Mouse (Mus musculus): ENCODE results near the gene Cyp4f15.

The Cyp4f15 gene

GRCm38 (mm10) chr17:32685048-32685750 is at the start of gene Cyp4f15:
TSS of gene Cyp4f15 (plus strand) at chr17:32685627.
- 41% methylated on average over 7 of the region's 7 CpGs for WGBS

DNA sequence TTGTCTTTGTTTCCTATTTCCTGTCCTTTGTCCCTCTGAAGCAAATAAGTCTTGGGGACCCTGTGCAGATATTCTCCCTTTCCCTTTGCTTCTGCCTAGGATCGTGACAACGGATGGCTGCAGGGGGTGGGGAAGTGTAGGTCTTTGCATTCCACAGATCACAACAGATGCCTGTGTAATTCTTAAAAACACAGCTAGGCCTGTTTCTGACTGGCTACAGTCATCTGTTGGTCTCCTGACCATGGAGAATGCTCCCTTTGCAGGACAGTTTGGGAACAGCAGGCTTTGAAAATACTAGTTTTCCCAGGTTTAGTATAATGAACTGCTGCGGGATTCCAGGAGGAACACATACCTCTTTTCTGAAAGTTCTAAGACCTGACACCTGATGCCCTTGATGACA is 49.1 kb upstream of the Cyp4f15 start:
- WGBS, result 55% methylated on average over 3 of the region's 3 CpGs

DNA sequence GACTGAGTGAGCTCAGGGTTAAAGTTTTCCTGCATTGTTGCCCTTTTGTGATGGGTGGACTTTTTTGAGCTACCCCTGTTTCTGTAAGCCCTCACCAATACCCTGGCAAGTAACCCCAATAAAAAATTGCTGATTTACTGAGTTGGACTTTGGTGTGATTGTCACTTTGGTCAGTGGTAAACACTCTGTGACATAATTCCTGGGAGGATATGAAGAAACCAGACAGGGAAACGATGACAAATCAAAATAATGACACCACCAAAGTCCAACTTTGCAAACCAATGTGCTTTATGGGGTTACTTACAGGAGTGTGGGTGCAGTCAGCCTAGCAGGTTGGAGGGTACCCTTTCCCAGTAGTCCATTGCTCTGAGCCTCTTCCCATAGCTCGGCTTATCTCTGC is 48.3 kb upstream of the Cyp4f15 start:
- 89% methylated on average over 2 of the region's 2 CpGs for WGBS

- WGBS, result 83% methylated on average over 4 of the region's 4 CpGs
These were observed 38.8 kb upstream of the Cyp4f15 start for GRCm38 (mm10) chr17:32646631-32647030.

DNA sequence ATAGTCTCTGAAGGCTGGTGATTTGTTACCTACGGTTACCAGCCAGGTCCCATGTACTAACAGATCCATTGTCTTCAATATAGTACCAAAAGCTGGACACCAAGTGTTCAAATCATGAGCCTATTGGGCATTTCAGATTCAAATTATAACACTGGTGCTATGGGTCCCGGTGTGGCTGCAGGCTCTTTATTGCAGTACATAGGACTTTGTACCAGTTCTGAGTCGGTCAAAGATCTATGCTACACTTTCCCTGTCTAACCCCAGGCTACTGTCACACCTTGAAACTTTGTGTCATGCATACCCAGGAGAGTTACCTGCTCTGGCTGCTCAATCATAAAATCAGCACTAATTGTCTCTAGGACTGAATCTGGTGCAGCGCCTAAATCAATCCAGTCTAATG is 31.6 kb upstream of the Cyp4f15 start:
- 94% methylated on average over 4 of the region's 4 CpGs for WGBS

GRCm38 (mm10) chr17:32657041-32657440 is 28.4 kb upstream of the Cyp4f15 start:
- WGBS, result 83% methylated on average over 3 of the region's 3 CpGs

DNA sequence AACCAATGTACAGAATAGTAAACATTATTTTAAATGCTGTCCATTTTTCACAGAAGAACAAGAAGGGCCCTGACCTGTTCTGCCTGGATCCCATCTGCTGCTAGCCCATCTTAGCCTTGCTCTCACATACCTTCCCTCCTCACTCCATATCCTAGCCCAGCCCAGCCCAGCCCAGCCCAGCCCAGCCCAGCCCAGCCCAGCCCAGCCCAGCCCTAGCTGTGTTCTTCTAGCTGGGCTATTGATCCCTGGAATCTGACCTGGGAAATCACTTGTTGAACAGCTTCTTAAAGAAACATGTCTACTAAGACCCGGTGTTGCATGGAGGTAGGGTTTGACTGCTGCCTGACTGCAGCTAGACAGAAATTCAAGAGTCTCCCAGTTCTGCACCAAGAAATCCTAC is 27.2 kb upstream of the Cyp4f15 start:
- WGBS, result 93% methylated on average over 1 of the region's 1 CpGs

DNA sequence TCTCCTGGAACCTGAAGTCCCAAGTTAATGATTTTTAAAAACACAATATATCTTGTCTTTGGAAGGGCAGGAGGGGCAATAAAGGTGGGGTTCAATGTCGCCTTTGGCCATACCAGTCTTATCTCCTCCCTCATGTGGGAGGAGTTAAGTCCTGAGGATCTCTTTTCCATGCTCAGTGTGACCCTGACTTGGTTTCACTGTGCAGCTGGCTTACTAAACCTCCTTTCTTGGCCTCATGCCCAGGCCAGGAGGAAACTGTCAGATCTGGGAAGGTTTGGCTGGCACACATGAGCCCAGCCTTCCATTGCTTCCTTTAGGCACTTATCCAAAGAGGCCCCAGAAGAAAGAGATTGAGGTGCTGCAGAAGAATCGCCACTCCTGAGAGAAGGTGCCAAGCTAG is 26.7 kb upstream of the Cyp4f15 start, which contains the start of gene Cyp4f40:
Gene Cyp4f40 (plus strand): TSS at position 189 of the 400 bp plus-strand sequence.
- 61% methylated on average over 2 of the region's 2 CpGs for WGBS

- 78% methylated on average over 7 of the region's 7 CpGs for WGBS
These were observed 11.5 kb upstream of the Cyp4f15 start for GRCm38 (mm10) chr17:32673976-32674375.

GRCm38 (mm10) chr17:32676040-32676635 is 9.3 kb upstream of the Cyp4f15 start:
- 48% methylated on average over 21 of the region's 21 CpGs for WGBS

GRCm38 (mm10) chr17:32680404-32680803 is 5.0 kb upstream of the Cyp4f15 start:
- WGBS, result 10% methylated on average over 2 of the region's 2 CpGs

- WGBS, result 96% methylated on average over 5 of the region's 5 CpGs
These were observed 1.3 kb downstream of the Cyp4f15 start for GRCm38 (mm10) chr17:32686722-32687121.

GRCm38 (mm10) chr17:32690959-32691358 is 5.5 kb downstream of the Cyp4f15 start:
- WGBS, result 97% methylated on average over 1 of the region's 1 CpGs

DNA sequence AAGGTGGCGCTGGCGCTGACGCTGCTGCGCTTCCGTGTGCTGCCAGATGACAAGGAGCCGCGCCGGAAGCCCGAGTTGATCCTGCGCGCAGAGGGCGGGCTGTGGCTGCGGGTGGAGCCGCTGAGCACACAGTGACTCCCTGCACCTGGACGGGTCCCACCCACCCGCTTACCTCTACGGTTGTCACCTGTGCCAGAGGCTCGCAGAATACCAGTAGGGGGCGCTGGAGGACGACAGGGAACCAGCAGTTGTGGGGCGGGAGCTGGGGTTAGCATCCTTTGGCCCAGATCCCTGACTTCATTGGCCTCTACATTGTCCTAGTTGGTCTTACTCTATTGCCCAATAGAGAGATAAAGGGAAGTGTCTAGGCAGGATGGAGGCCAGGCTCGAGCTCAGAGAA is 17.4 kb downstream of the Cyp4f15 start:
- WGBS, result 57% methylated on average over 22 of the region's 22 CpGs

DNA sequence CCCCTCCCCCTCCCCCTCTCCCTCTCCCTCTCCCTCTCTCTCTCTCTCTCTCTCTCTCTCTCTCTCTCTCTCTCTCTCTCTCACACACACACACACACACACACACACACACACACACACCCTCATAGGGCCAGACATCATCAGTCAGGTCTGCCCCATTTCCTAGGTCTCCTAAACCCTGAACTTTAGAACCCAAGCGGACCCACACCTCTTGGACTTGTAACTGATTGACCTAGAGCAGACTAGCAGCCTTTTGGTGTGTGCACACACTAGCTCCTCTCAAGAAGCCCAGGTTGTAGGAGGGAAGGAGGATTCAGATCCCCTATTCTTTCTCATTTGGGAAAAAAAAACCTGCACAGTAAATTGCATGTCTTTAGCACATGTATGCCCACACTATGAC is 36.7 kb downstream of the Cyp4f15 start:
- 87% methylated on average over 1 of the region's 1 CpGs for WGBS

DNA sequence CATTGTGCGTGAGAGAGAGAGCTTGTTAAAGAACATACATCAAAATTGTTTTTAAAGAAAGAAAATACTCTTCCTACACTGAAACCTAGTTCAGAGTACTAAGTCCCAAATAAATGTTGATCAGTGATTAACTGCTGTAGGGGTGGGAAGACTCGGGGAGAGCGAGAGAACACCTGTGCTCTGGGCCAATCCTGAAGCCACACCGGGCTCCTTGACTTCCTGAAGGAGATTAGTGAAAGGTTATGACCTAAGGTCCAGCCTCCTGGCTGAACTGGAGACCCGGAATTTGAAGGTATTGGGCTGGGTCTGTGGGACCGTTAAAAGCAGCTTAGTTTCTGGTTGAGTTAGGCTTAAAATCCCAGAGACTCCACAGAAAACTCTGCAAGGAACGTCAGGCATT is 37.3 kb downstream of the Cyp4f15 start:
- 80% methylated on average over 7 of the region's 7 CpGs for WGBS

DNA sequence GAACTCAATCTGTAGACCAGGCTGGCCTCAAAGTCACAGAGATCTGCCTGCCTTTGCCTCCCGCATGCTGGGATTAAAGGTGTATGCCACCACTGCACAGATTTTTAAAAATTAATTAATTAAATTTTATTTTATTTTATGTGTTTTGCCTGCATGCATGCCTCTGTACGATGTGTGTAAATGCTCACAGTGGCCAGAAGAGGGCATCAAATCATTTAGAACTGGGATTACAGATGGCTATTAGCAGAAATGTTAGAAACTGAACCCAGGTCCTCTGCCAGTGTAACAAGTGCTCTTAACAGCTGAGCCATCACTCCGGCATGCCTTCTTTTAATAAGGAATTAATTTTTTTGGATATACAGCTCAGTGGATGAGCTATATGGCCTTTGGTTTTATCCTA is 43.6 kb downstream of the Cyp4f15 start:
- 76% methylated on average over 3 of the region's 3 CpGs for WGBS

DNA sequence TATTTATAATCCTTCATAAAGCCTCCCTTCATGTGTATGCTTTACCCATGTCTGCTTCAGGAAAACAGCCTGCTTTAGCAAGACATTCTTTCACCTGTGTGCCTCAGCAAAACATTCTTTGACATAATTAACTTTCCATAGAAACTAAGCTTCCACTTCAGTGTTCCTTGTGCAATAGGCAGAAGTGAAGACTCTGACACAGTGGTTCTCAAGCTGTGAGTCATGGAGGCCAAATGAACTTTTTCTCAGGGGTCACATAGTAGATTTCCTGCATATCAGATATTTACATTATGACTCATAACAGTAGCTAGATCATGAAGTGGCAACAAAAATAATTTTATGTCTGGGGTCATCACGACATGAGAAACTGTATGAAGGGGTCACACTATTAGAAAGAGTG is 53.0 kb downstream of the Cyp4f15 start:
- WGBS, result 96% methylated on average over 1 of the region's 1 CpGs

DNA sequence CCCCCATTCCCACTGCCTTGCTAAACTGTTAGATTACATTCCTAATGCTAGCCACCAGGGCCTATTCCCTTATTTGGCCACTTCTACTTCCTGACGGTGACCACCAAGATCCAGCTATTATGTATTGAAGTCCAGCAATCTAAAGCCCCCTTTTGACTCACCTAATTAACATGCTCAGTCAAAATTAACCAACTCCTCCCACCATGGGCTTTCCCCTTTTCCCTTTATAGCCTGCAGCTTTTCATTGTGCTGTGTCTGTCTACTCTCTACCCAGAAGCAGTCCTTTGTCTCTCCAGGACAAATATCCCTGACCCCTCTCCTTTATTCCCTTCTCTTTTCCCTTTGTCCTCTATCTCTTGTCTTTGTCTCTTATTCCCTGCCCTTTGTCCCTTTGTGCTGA is 55.6 kb downstream of the Cyp4f15 start:
- WGBS, result 47% methylated on average over 1 of the region's 1 CpGs

DNA sequence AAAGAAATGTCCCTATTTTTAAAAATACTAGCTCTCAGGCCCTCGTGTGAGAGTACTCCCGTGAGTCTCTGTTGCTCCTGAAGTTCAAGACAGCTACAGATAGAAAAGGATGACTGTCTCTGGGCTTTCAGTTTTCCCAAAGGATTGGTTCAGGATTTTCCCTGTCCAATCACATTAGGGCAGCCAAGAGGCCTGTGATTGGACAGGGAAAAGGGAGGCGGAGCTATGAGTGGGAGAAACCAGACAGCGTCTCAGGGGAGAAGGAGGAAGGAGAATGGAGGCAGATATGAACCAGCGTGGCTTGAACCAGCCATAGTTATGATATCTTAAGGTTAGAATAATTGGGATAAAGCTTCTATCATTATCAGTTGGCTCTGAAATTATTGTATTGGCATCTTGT is 65.2 kb downstream of the Cyp4f15 start:
- 52% methylated on average over 5 of the region's 5 CpGs for WGBS

Data from cerebral cortex, adult 2 months (tissue).